Mouse (Mus musculus): ENCODE data around the gene Zfp62. TPM values are rescaled to one million over a fixed set of nuclear protein-coding genes. Genes with fewer than 3 reads are reported as not detected.
A peak's percentile ranks its signal among the peaks of the same experiment; 100 is the strongest.

Zfp62 gene
- polyA plus RNA-seq, 1 experiment from 2014 or later, result 30.3 TPM

DNA sequence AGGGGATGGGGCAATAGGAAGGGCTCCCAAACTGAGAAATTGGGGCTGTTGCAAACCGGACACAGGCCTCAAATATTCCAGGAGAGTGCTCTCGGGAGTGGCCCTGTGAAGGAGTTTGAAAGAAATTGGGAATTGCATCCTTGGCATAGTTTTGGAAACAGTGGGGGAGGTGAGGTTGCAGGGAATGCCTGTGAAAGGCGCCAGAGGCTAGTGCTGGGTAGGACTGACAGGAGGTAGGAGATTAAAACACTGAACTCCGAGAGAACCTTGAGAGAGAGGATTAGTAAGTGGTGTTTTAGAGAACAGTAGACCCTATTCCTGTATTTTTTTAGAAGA is 41.5 kb downstream of the Zfp62 start:
- H3K4me2 ChIP-seq (ENCODE audit: low read length), result peak overlapping the region; percentile 85
- peak overlapping the region; percentile 56 to 93 for H3K4me3 ChIP-seq (ENCODE audit: control insufficient read depth in 1 of 2, insufficient read depth in 1 of 2, low read depth in 1 of 2, low read length in 2 of 2)
- H3K27me3 ChIP-seq (ENCODE audit: control insufficient read depth, insufficient read depth, low read length), result no peaks in the 10 kb centered on the region
- no peaks in the 10 kb centered on the region for H3K36me3 ChIP-seq (ENCODE audit: control insufficient read depth, insufficient read depth, low read length)
- ATAC-seq (ENCODE audit: insufficient number of reproducible peaks, insufficient read depth, low FRiP score, low read depth), result no peak
- no peaks in the 10 kb centered on the region for H3K9me3 ChIP-seq (ENCODE audit: control insufficient read depth, low read length)
- H3K27ac ChIP-seq (replicated peaks in 1 of 2; ENCODE audit: control insufficient read depth in 1 of 2, insufficient read depth in 1 of 2, low read depth in 2 of 2, low read length in 2 of 2), result peak overlapping the region; percentile 94 to 97
- peaks cover 11 to 31% of the 10 kb centered on the region in 2 experiments for H3K4me1 ChIP-seq (ENCODE audit: control insufficient read depth in 2 of 2, insufficient read depth in 2 of 2, low read length in 2 of 2)
- peak overlapping the region; percentile 74 for H3K9ac ChIP-seq (ENCODE audit: low read length)
- 2% methylated on average over 4 of the region's 4 CpGs for WGBS

DNA sequence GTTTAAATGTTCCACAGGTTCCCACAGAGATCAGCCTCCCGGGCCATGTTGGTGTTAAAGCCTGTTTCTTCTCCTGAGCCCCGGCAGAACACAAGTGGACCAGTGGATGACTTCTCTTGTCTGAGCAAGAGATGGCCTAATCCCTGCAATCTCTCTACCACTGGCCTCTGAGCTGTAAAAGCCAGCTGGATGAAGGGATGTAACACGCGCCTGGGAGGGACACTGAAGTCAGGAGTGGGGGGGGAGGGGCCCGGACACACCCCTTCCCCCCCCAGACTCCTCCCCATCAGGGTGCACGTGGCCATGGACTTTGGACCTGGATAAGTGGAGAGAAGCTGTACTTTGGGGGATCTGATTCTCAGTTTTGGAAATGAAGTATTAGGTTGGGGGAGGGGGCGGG is 42.1 kb downstream of the Zfp62 start:
- Histone ChIP-seq H3K4me2 (ENCODE audit: low read length) (peak overlapping the region; percentile 85), H3K27me3 (ENCODE audit: control insufficient read depth, insufficient read depth, low read length) (no peaks in the 10 kb centered on the region), H3K4me1 (ENCODE audit: control insufficient read depth in 2 of 2, insufficient read depth in 2 of 2, low read length in 2 of 2) (peaks cover 15 to 36% of the 10 kb centered on the region in 2 experiments), H3K9me3 (ENCODE audit: control insufficient read depth, low read length) (no peaks in the 10 kb centered on the region), H3K9ac (ENCODE audit: low read length) (peak overlapping the region; percentile 74), H3K36me3 (ENCODE audit: control insufficient read depth, insufficient read depth, low read length) (no peaks in the 10 kb centered on the region), H3K27ac (replicated peaks in 1 of 2; ENCODE audit: control insufficient read depth in 1 of 2, insufficient read depth in 1 of 2, low read depth in 2 of 2, low read length in 2 of 2) (peak overlapping the region; percentile 47 to 94; a peak in 3 of 4 replicates), H3K4me3 (ENCODE audit: control insufficient read depth in 1 of 2, insufficient read depth in 1 of 2, low read depth in 1 of 2, low read length in 2 of 2) (peak overlapping the region; percentile 6 to 56; a peak in 3 of 4 replicates)
- WGBS, result 13% methylated on average over 7 of the region's 7 CpGs
- ATAC-seq (ENCODE audit: insufficient number of reproducible peaks, insufficient read depth, low FRiP score, low read depth), result no peak

DNA sequence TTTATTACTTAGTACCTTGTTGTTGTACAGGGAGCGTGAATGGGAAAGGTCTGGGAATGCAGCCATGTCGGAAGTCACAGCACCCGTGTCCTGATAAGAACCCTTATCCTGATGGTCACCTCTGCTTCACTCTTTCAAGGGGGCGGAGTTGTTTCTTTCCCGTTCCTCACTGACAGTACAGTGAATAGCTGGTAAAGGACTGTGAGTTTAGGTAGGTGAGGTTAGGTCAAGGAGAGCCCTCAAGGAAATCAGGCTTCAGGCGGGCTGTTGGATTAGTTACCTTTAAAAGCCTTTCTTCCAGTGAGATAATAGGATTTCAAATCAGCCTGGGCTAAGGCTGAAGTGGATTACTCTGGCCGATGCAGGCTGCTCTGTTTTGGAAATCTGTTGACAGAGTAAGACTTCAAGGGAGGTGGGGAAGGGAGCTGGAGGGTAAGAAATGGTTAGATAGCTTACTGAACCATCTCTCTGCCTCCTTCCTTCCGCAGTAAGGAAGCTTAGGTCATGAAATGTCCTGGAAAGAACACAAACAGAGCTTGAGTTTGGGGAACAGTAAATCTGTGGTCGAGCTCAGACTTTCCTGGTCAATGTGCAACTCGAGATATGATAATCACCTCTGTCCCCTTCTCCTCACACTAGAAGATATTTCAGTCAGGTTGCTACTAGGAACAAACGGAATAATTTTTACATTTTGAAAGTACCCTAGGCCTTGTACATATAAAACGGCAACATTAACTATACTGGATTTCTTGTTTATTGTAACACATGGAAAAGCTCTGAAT is 42.7 kb downstream of the Zfp62 start:
- H3K36me3 ChIP-seq (ENCODE audit: control insufficient read depth, insufficient read depth, low read length), result no peaks in the 10 kb centered on the region
- peak overlapping the region; percentile 74 for H3K9ac ChIP-seq (ENCODE audit: low read length)
- 22% methylated on average over 12 of the region's 12 CpGs for WGBS
- peak overlapping the region; percentile 6 to 56; a peak in 3 of 4 replicates for H3K4me3 ChIP-seq (ENCODE audit: control insufficient read depth in 1 of 2, insufficient read depth in 1 of 2, low read depth in 1 of 2, low read length in 2 of 2)
- H3K27me3 ChIP-seq (ENCODE audit: control insufficient read depth, insufficient read depth, low read length), result no peaks in the 10 kb centered on the region
- no peaks in the 10 kb centered on the region for H3K9me3 ChIP-seq (ENCODE audit: control insufficient read depth, low read length)
- H3K4me2 ChIP-seq (ENCODE audit: low read length), result peak overlapping the region; percentile 85
- ATAC-seq (ENCODE audit: insufficient number of reproducible peaks, insufficient read depth, low FRiP score, low read depth), result no peak
- peaks cover 15 to 36% of the 10 kb centered on the region in 2 experiments for H3K4me1 ChIP-seq (ENCODE audit: control insufficient read depth in 2 of 2, insufficient read depth in 2 of 2, low read length in 2 of 2)
- peak overlapping the region; percentile 46 to 94; a peak in 3 of 4 replicates for H3K27ac ChIP-seq (replicated peaks in 1 of 2; ENCODE audit: control insufficient read depth in 1 of 2, insufficient read depth in 1 of 2, low read depth in 2 of 2, low read length in 2 of 2)

DNA sequence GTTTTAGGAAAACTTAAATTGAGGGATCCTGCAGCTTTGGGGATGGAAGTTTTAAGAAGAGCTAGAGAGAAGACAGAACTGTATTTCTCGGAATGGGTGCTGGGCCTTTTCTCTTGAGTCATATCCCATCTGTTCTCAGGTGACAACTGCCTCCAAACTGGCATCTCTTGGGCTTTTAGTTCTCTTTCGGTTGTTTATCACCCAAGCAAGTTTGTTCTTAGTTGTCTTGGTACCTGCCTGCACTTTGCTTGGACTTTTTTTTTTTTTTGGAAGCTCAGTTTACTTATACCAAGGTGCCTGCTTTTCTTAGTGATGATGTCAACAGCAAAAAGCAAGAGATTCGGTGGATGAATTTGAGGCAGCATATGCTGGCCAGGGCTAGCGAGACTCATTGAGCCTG is 43.4 kb downstream of the Zfp62 start:
- no peak overlapping the region for H3K9ac ChIP-seq (ENCODE audit: low read length)

DNA sequence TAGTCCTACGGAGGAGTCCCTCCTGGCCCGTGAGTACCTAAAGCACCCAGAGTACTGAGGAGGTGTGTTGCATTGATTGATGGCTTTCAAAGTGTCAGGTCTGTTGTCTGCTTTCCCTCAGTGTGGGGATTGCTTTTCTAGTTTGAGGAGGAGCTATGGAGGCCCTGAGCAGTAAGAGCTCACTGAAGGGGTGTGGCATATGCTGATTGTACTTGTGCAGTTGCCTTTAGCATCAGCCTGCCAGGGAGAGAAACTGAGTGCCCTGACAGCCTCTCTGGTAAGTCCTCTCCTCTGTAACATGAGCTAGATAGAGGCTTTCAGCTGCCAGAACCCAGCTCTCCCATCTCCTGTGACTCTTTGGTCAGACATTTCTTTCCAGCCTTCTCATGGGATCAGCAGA is 44.2 kb downstream of the Zfp62 start:
- Histone ChIP-seq H3K4me3 (ENCODE audit: control insufficient read depth in 1 of 2, insufficient read depth in 1 of 2, low read depth in 1 of 2, low read length in 2 of 2) (no peak overlapping the region), H3K27ac (replicated peaks in 1 of 2; ENCODE audit: control insufficient read depth in 1 of 2, insufficient read depth in 1 of 2, low read depth in 2 of 2, low read length in 2 of 2) (no peak overlapping the region)

More for the DNA sequence above, 43.4 kb downstream of the Zfp62 start:
- Histone ChIP-seq H3K27me3 (ENCODE audit: control insufficient read depth, insufficient read depth, low read length) (no peaks in the 10 kb centered on the region), H3K4me1 (ENCODE audit: control insufficient read depth in 2 of 2, insufficient read depth in 2 of 2, low read length in 2 of 2) (peaks cover 20 to 42% of the 10 kb centered on the region in 2 experiments), H3K36me3 (ENCODE audit: control insufficient read depth, insufficient read depth, low read length) (no peaks in the 10 kb centered on the region), H3K27ac (replicated peaks in 1 of 2; ENCODE audit: control insufficient read depth in 1 of 2, insufficient read depth in 1 of 2, low read depth in 2 of 2, low read length in 2 of 2) (no peak overlapping the region), H3K4me3 (ENCODE audit: control insufficient read depth in 1 of 2, insufficient read depth in 1 of 2, low read depth in 1 of 2, low read length in 2 of 2) (no peak overlapping the region), H3K9me3 (ENCODE audit: control insufficient read depth, low read length) (no peaks in the 10 kb centered on the region), H3K4me2 (ENCODE audit: low read length) (peak overlapping the region; percentile 85; the same call in 1 of the 2 replicates)
- 82% methylated on average over 4 of the region's 4 CpGs for whole genome bisulfite sequencing
- ATAC-seq (ENCODE audit: insufficient number of reproducible peaks, insufficient read depth, low FRiP score, low read depth), result no peak

DNA sequence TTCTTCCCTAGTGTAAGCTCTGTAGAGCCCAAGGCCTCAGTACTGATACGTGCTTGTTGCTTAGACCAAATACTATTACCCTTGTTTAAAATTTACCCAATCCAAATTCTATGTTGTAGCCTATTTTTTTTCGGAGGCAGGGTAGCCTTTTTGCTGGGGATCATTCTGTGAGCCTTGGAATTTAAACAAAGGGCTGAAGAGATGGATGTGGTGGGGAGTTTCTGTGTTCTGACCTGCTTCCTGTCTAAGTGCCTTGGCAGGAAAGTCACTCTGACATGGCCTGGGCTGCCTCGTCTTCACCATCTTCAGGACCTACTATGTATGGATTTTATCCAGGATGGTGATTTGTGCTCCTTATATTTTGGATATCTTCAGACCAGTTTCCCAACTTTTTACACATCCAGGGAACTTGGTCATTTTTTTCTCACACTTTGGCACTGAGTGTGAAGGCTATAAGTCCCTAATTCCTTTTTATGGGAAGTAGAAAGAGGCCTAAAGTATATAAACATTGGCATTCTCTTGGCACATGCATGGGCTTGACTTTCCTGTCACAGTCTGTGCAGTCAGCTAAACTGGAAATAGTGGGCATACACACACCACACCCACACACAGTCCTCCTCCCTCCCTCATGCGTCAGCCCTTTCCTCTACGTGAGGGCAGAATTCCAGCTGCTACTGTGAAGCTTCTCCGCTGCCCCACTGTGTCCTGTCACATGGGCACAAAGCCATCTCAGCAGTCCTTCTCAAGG is 45.3 kb downstream of the Zfp62 start:
- no peak overlapping the region for H3K9ac ChIP-seq (ENCODE audit: low read length)
- ATAC-seq (ENCODE audit: insufficient number of reproducible peaks, insufficient read depth, low FRiP score, low read depth), result no peak

More for the DNA sequence above, 44.2 kb downstream of the Zfp62 start:
- no peak for ATAC-seq (ENCODE audit: insufficient number of reproducible peaks, insufficient read depth, low FRiP score, low read depth)
- no peaks in the 10 kb centered on the region for H3K9me3 ChIP-seq (ENCODE audit: control insufficient read depth, low read length)
- H3K36me3 ChIP-seq (ENCODE audit: control insufficient read depth, insufficient read depth, low read length), result 0 out of 2 replicates have a peak, but pooled peaks cover 4% of the 10 kb centered on the region
- H3K27me3 ChIP-seq (ENCODE audit: control insufficient read depth, insufficient read depth, low read length), result no peaks in the 10 kb centered on the region
- H3K4me2 ChIP-seq (ENCODE audit: low read length), result no peak overlapping the region
- H3K4me1 ChIP-seq (ENCODE audit: control insufficient read depth in 2 of 2, insufficient read depth in 2 of 2, low read length in 2 of 2), result peaks cover 23 to 50% of the 10 kb centered on the region in 2 experiments
- no peak overlapping the region for H3K9ac ChIP-seq (ENCODE audit: low read length)
- 42% methylated on average over 2 of the region's 2 CpGs for WGBS

DNA sequence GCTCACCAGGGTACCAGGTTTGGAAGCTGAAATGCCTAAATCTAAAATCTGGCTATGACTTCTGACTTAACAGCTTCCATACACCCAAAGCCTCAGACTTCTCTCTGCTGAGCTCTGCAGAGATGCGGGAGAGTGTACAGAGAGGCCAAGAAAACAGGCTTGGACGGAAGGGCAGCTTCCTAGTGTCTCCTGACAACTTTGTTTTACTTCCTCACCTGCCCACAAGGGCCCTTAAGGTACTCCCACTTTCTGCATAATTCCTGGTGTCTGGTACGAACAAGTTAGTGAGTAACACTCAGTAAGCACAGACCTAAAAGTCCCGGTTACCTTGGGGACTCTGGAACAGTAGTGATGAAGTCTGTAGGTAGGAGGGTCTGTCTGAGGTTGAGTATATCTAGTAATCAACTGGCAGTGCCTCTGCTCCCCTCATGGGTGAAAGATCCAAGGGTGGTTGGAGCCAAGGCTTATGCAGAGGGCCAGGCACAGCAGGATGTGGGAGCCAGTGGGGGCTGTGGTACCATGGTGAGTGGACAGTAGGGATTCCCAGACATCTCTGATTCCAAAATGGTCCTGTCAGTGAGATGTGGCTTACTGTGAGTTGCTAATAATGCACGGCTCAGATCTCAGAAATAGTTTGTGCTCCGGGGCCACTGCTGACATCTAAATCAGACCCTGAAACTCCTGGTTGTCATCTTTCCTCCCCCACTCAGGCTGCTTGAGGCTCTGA is 46.0 kb downstream of the Zfp62 start:
- Histone ChIP-seq H3K4me3 (ENCODE audit: control insufficient read depth in 1 of 2, insufficient read depth in 1 of 2, low read depth in 1 of 2, low read length in 2 of 2) (no peak overlapping the region), H3K27me3 (ENCODE audit: control insufficient read depth, insufficient read depth, low read length) (no peaks in the 10 kb centered on the region), H3K27ac (replicated peaks in 1 of 2; ENCODE audit: control insufficient read depth in 1 of 2, insufficient read depth in 1 of 2, low read depth in 2 of 2, low read length in 2 of 2) (peak overlapping the region in 1 of 2 experiments; percentile 92; a peak in 2 of 4 replicates), H3K9me3 (ENCODE audit: control insufficient read depth, low read length) (no peaks in the 10 kb centered on the region), H3K4me1 (ENCODE audit: control insufficient read depth in 2 of 2, insufficient read depth in 2 of 2, low read length in 2 of 2) (peaks cover 23 to 50% of the 10 kb centered on the region in 2 experiments), H3K9ac (ENCODE audit: low read length) (peak overlapping the region; percentile 91; the same call in 1 of the 2 replicates), H3K36me3 (ENCODE audit: control insufficient read depth, insufficient read depth, low read length) (peaks cover 21% of the 10 kb centered on the region), H3K4me2 (ENCODE audit: low read length) (peak overlapping the region; percentile 87)
- ATAC-seq (ENCODE audit: insufficient number of reproducible peaks, insufficient read depth, low FRiP score, low read depth), result no peak
- 71% methylated on average over 6 of the region's 6 CpGs for WGBS

More for the DNA sequence above, 45.3 kb downstream of the Zfp62 start:
- Histone ChIP-seq H3K27ac (replicated peaks in 1 of 2; ENCODE audit: control insufficient read depth in 1 of 2, insufficient read depth in 1 of 2, low read depth in 2 of 2, low read length in 2 of 2) (peak overlapping the region in 1 of 2 experiments; percentile 92; a peak in 2 of 4 replicates), H3K4me3 (ENCODE audit: control insufficient read depth in 1 of 2, insufficient read depth in 1 of 2, low read depth in 1 of 2, low read length in 2 of 2) (no peak overlapping the region), H3K4me2 (ENCODE audit: low read length) (no peak overlapping the region), H3K4me1 (ENCODE audit: control insufficient read depth in 2 of 2, insufficient read depth in 2 of 2, low read length in 2 of 2) (peaks cover 23 to 50% of the 10 kb centered on the region in 2 experiments), H3K27me3 (ENCODE audit: control insufficient read depth, insufficient read depth, low read length) (no peaks in the 10 kb centered on the region), H3K9me3 (ENCODE audit: control insufficient read depth, low read length) (no peaks in the 10 kb centered on the region), H3K36me3 (ENCODE audit: control insufficient read depth, insufficient read depth, low read length) (peaks cover 13% of the 10 kb centered on the region)
- WGBS, result 55% methylated on average over 6 of the region's 6 CpGs
